Mouse (Mus musculus): ENCODE data around the gene Nek7. TPM values are rescaled to one million over a fixed set of nuclear protein-coding genes. Genes with fewer than 3 reads are reported as not detected.

Gene Nek7
- total and polyA plus RNA-seq, 3 experiments, result 17.3 to 79.7 (median 69.9) TPM

DNA sequence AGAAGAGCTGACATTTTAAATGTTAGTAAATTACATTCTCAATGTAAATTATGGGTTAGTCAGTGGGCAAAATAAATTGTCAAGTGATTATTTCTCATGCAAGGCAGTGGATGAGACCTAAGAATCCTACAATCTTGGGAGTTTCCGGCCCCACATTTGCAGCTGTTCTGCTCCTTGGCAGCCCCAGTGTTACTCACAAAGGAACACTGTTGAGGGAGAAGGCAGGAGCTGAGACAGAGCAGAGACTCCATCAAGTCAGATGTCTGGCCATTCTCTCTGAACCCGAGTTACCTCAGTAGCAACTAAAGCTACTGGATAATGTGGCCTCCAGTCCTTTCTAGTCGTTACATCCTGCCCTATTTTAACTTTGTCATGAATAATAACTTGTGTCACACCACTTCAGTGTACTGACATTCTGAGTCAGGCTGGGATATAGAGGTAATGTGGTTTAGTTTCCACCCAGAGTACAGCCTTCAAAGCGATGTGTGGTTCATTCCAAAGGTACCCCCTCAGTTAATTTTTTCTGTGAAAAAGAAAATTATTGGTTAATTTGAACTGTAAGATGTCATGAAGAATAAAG, 23.7 kb downstream of the Nek7 start:
- H3K9ac ChIP-seq (ENCODE audit: low read depth, low read length), result no peak overlapping the region
- H3K27ac ChIP-seq, result peak overlapping the region; percentile 48
- WGBS, result 42% methylated on average over 4 of the region's 4 CpGs

GRCm38 (mm10) chr1:138594910-138595309, 25.0 kb downstream of the Nek7 start:
- no peak for TF ChIP-seq CTCF (IDR thresholded peaks at IDR 0.05)
- TF ChIP-seq EP300 (IDR thresholded peaks at IDR 0.05; ENCODE audit: insufficient read depth, low read depth, low read length), result no peak
- TF ChIP-seq POLR2A (IDR thresholded peaks at IDR 0.05; ENCODE audit: insufficient read depth, low read depth, low read length), result no peak
- DNase-seq, result no peak
- Histone ChIP-seq H3K4me1 (ENCODE audit: control insufficient read depth, insufficient read depth, low read length) (peaks cover 15% of the 10 kb centered on the region), H3K27ac (peak overlapping the region; percentile 48), H3K36me3 (ENCODE audit: control insufficient read depth, insufficient read depth, low read length) (peaks cover 15% of the 10 kb centered on the region), H3K27me3 (ENCODE audit: control insufficient read depth, insufficient read depth, low read length) (no peaks in the 10 kb centered on the region), H3K4me3 (no peak overlapping the region), H3K9ac (ENCODE audit: low read depth, low read length) (no peak overlapping the region), H3K79me2 (replicated peaks; ENCODE audit: control insufficient read depth, insufficient read depth, low read length) (peaks cover 8% of the 10 kb centered on the region)
- WGBS, result 68% methylated on average over 5 of the region's 5 CpGs
- intact Hi-C loops (cut with DNase I), result no loop called here

More for the DNA sequence above, 23.7 kb downstream of the Nek7 start:
- TF ChIP-seq POLR2A (IDR thresholded peaks at IDR 0.05; ENCODE audit: insufficient read depth, low read depth, low read length) (no peak), EP300 (IDR thresholded peaks at IDR 0.05; ENCODE audit: insufficient read depth, low read depth, low read length) (no peak), CTCF (IDR thresholded peaks at IDR 0.05) (no peak)
- no peak overlapping the region for H3K4me3 ChIP-seq
- H3K36me3 ChIP-seq (ENCODE audit: control insufficient read depth, insufficient read depth, low read length), result peaks cover 17% of the 10 kb centered on the region
- intact Hi-C loops (cut with DNase I), result no loop called here
- peaks cover 3% of the 10 kb centered on the region; the same call in 1 of the 2 replicates for H3K79me2 ChIP-seq (replicated peaks; ENCODE audit: control insufficient read depth, insufficient read depth, low read length)
- H3K27me3 ChIP-seq (ENCODE audit: control insufficient read depth, insufficient read depth, low read length), result no peaks in the 10 kb centered on the region
- DNase-seq, result no peak
- H3K4me1 ChIP-seq (ENCODE audit: control insufficient read depth, insufficient read depth, low read length), result peaks cover 15% of the 10 kb centered on the region

- Histone ChIP-seq H3K27me3 (ENCODE audit: control insufficient read depth, insufficient read depth, low read length) (no peaks in the 10 kb centered on the region), H3K27ac (no peak overlapping the region), H3K4me3 (no peak overlapping the region), H3K4me1 (ENCODE audit: control insufficient read depth, insufficient read depth, low read length) (peaks cover 16% of the 10 kb centered on the region), H3K36me3 (ENCODE audit: control insufficient read depth, insufficient read depth, low read length) (peaks cover 12% of the 10 kb centered on the region), H3K79me2 (replicated peaks; ENCODE audit: control insufficient read depth, insufficient read depth, low read length) (peaks cover 9% of the 10 kb centered on the region), H3K9ac (ENCODE audit: low read depth, low read length) (no peak overlapping the region)
- WGBS, result 81% methylated on average over 5 of the region's 5 CpGs
- DNase-seq, result no peak
- TF ChIP-seq CTCF (IDR thresholded peaks at IDR 0.05), result no peak
- TF ChIP-seq POLR2A (IDR thresholded peaks at IDR 0.05; ENCODE audit: insufficient read depth, low read depth, low read length), result no peak
- TF ChIP-seq EP300 (IDR thresholded peaks at IDR 0.05; ENCODE audit: insufficient read depth, low read depth, low read length), result no peak
- intact Hi-C loops (cut with DNase I), result no loop called here
Measured at GRCm38 (mm10) chr1:138593922-138594321, 26.0 kb downstream of the Nek7 start.

- 85% methylated on average over 4 of the region's 4 CpGs for WGBS
- H3K4me1 ChIP-seq (ENCODE audit: control insufficient read depth, insufficient read depth, low read length), result peaks cover 18% of the 10 kb centered on the region
- H3K27ac ChIP-seq, result no peak overlapping the region
- DNase-seq, result no peak
- no peaks in the 10 kb centered on the region for H3K27me3 ChIP-seq (ENCODE audit: control insufficient read depth, insufficient read depth, low read length)
- intact Hi-C loops (cut with DNase I), result no loop called here
- no peak overlapping the region for H3K4me3 ChIP-seq
- TF ChIP-seq CTCF (IDR thresholded peaks at IDR 0.05), result no peak
- TF ChIP-seq POLR2A (IDR thresholded peaks at IDR 0.05; ENCODE audit: insufficient read depth, low read depth, low read length), result no peak
- TF ChIP-seq EP300 (IDR thresholded peaks at IDR 0.05; ENCODE audit: insufficient read depth, low read depth, low read length), result no peak
- H3K79me2 ChIP-seq (replicated peaks; ENCODE audit: control insufficient read depth, insufficient read depth, low read length), result peaks cover 10% of the 10 kb centered on the region
- H3K36me3 ChIP-seq (ENCODE audit: control insufficient read depth, insufficient read depth, low read length), result peaks cover 12% of the 10 kb centered on the region
- H3K9ac ChIP-seq (ENCODE audit: low read depth, low read length), result no peak overlapping the region
Measured at GRCm38 (mm10) chr1:138592466-138592865, 27.5 kb downstream of the Nek7 start.

DNA sequence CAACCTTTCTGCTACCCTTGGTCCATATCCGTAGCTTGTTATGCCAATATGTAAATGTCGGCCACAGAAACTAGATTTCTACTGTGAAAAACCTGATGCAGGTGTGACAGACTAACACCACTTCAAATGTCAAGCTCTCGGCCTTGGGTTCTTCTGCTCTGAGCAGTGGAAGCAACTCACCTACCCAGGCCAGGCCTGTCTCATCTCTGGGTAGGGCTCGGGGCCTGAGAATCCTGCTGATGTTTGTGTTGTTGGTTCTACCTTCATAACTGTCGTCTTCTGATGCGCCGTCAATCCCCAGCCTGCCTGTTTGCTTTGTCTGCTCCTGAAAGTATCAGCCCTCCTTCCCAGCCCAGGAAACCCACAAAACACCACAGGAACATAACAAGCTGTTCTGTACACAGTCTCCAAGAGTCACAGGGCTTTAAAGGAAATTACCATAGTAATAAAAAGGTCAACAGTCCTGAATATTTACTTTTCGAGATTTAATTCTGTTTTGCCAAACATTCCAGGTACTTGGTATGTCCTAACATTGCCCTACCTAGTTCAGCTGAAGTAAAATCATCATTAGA, 29.4 kb downstream of the Nek7 start:
- intact Hi-C loops (cut with DNase I), result no loop called here
- TF ChIP-seq EP300 (IDR thresholded peaks at IDR 0.05; ENCODE audit: insufficient read depth, low read depth, low read length) (no peak), POLR2A (IDR thresholded peaks at IDR 0.05; ENCODE audit: insufficient read depth, low read depth, low read length) (no peak), CTCF (IDR thresholded peaks at IDR 0.05) (no peak)
- Histone ChIP-seq H3K27me3 (ENCODE audit: control insufficient read depth, insufficient read depth, low read length) (no peaks in the 10 kb centered on the region), H3K79me2 (replicated peaks; ENCODE audit: control insufficient read depth, insufficient read depth, low read length) (peaks cover 14% of the 10 kb centered on the region), H3K27ac (no peak overlapping the region), H3K9ac (ENCODE audit: low read depth, low read length) (no peak overlapping the region), H3K36me3 (ENCODE audit: control insufficient read depth, insufficient read depth, low read length) (peaks cover 4% of the 10 kb centered on the region), H3K4me1 (ENCODE audit: control insufficient read depth, insufficient read depth, low read length) (peaks cover 11% of the 10 kb centered on the region), H3K4me3 (no peak overlapping the region)
- DNase-seq, result no peak
- WGBS, result 95% methylated on average over 8 of the region's 8 CpGs

- peaks cover 6% of the 10 kb centered on the region for H3K4me1 ChIP-seq (ENCODE audit: control insufficient read depth, insufficient read depth, low read length)
- H3K9ac ChIP-seq (ENCODE audit: low read depth, low read length), result no peak overlapping the region; the same call in 1 of the 2 replicates
- intact Hi-C loops (cut with DNase I), result no loop called here
- no peak for TF ChIP-seq CTCF (IDR thresholded peaks at IDR 0.05)
- TF ChIP-seq POLR2A (IDR thresholded peaks at IDR 0.05; ENCODE audit: insufficient read depth, low read depth, low read length), result no peak
- no peak for TF ChIP-seq EP300 (IDR thresholded peaks at IDR 0.05; ENCODE audit: insufficient read depth, low read depth, low read length)
- H3K4me3 ChIP-seq, result no peak overlapping the region
- H3K36me3 ChIP-seq (ENCODE audit: control insufficient read depth, insufficient read depth, low read length), result no peaks in the 10 kb centered on the region
- H3K79me2 ChIP-seq (replicated peaks; ENCODE audit: control insufficient read depth, insufficient read depth, low read length), result peaks cover 15% of the 10 kb centered on the region
- 68% methylated on average over 3 of the region's 3 CpGs for WGBS
- no peak for DNase-seq
- no peak overlapping the region for H3K27ac ChIP-seq
- no peaks in the 10 kb centered on the region for H3K27me3 ChIP-seq (ENCODE audit: control insufficient read depth, insufficient read depth, low read length)
Measured at GRCm38 (mm10) chr1:138589126-138589525, 30.8 kb downstream of the Nek7 start.

All from heart, adult 2 months (tissue).